Comparison of ENCODE assay signal across 20 mouse cellular contexts in genomic region chr1:59364463-59365040, GRCm38 (mm10).
"Had no signal": no experiment of that assay in that cellular context is flagged by ENCODE, and none has a peak within 500 bp of the region (broad histone marks: within the 10 kb centered on the region; RNA-seq: fewer than 3 reads in every experiment).

No protein-coding gene starts in this region.

- ATAC-seq: liver, embryonic 12.5 days; midbrain, embryonic 15.5 days had no signal

- H3K9me3 ChIP-seq: limb, embryonic 10.5 days; limb, embryonic 13.5 days; liver, embryonic 12.5 days; liver, embryonic 15.5 days; midbrain, embryonic 12.5 days; midbrain, embryonic 15.5 days; neural tube, embryonic 13.5 days; stomach, embryonic 15.5 days had no signal

- DNase-seq: kidney, postnatal 25 days; layer of hippocampus, adult 9-11 months; liver; lung, adult 2 months; lung, postnatal 10 days; retina, postnatal 1 day; right cerebral cortex, postnatal 25 days; spleen, adult 18-20 months; thymus, postnatal 25 days had no signal

- H3K27me3 ChIP-seq: liver, embryonic 12.5 days; liver, embryonic 15.5 days; midbrain, embryonic 15.5 days; stomach, embryonic 15.5 days had no signal

- H3K4me1 ChIP-seq: midbrain, embryonic 15.5 days had no signal

- H3K4me3 ChIP-seq: layer of hippocampus, adult 2 months; limb, embryonic 10.5 days; limb, embryonic 13.5 days; liver, embryonic 12.5 days; liver, embryonic 15.5 days; midbrain, embryonic 12.5 days; midbrain, embryonic 15.5 days; myocyte; neural tube, embryonic 13.5 days; stomach, embryonic 15.5 days had no signal

- H3K9ac ChIP-seq: limb, embryonic 13.5 days; liver, embryonic 12.5 days; liver, embryonic 15.5 days; midbrain, embryonic 12.5 days; midbrain, embryonic 15.5 days; neural tube, embryonic 13.5 days; stomach, embryonic 15.5 days had no signal

- H3K36me3 ChIP-seq: limb, embryonic 10.5 days; limb, embryonic 13.5 days; liver, embryonic 12.5 days; liver, embryonic 15.5 days; midbrain, embryonic 12.5 days; midbrain, embryonic 15.5 days; neural tube, embryonic 13.5 days; stomach, embryonic 15.5 days had no signal

- H3K4me2 ChIP-seq: limb, embryonic 13.5 days; liver, embryonic 12.5 days; liver, embryonic 15.5 days; midbrain, embryonic 12.5 days; midbrain, embryonic 15.5 days; neural tube, embryonic 13.5 days; stomach, embryonic 15.5 days had no signal

- H3K27ac ChIP-seq: kidney, postnatal 0 days; layer of hippocampus, adult 2 months; limb, embryonic 10.5 days; limb, embryonic 13.5 days; liver, embryonic 12.5 days; liver, embryonic 15.5 days; midbrain, embryonic 12.5 days; midbrain, embryonic 15.5 days; neural tube, embryonic 13.5 days; stomach, embryonic 15.5 days had no signal
